Mouse (Mus musculus): ENCODE measurements around the gene Zcchc17. TPM values are rescaled to one million over a fixed set of nuclear protein-coding genes. Genes with fewer than 3 reads are reported as not detected.
A peak's percentile ranks its signal among the peaks of the same experiment; 100 is the strongest.

The Zcchc17 gene
- polyA plus RNA-seq, 1 experiment from 2014 or later: 81.9 TPM

DNA sequence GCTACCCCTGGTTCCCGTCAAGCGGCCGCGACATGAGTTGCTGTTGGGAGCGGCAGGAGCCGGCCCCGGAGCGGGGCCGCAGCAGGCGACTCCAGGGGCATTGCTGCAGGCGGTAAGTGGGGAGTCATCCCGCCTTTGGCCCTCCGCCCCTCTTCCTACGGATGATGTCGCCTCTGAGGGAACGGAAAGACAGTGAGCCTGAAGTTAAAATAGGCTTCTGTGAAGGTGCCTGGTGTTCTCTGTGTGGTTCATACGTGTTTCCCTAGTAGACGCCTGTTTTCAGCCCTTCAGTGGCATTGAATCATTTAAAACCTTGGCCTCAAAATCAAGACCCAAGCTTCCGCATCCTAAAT is 471 bp upstream of the Zcchc17 start:
- Histone ChIP-seq H3K9me3 (ENCODE audit: control insufficient read depth, low read length) (no peaks in the 10 kb centered on the region), H3K4me3 (replicated peaks; ENCODE audit: low read length) (peak overlapping the region; percentile 98), H3K9ac (replicated peaks; ENCODE audit: low read depth, low read length) (peak overlapping the region; percentile 92), H3K36me3 (ENCODE audit: control insufficient read depth, insufficient read depth) (peaks cover 14% of the 10 kb centered on the region), H3K4me2 (ENCODE audit: low read length) (peak overlapping the region; percentile 89), H3K27ac (ENCODE audit: low read length) (peak overlapping the region; percentile 78), H3K27me3 (replicated peaks; ENCODE audit: control insufficient read depth, insufficient read depth, low read length) (no peaks in the 10 kb centered on the region), H3K4me1 (replicated peaks; ENCODE audit: control insufficient read depth, insufficient read depth, low read length) (peaks cover 18% of the 10 kb centered on the region)
- whole genome bisulfite sequencing: under 1% methylated on average over 19 of the region's 19 CpGs
- ATAC-seq: no peak; the same call in 1 of the 2 replicates

DNA sequence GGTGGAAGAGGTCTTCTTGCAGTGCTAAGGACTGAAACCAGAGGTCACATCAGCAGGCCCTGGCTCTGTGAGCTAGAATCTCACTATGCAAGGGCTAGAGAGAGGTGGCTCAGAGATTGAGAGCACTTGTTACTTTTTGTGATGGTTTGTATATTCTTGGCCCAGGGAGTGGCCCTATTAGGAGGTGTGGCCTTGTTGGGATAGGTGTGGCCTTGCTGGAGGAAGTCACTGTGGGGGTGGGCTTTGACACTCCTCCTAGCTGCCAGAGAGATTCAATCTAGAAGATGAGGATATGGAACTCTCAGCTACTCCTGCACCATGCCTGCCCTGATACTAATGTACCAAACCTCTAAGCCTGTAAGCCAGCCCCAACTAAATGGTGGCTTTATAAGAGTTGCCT is 1.8 kb downstream of the Zcchc17 start:
- ATAC-seq: no peak
- H3K36me3 ChIP-seq (ENCODE audit: control insufficient read depth, insufficient read depth): peaks cover 3% of the 10 kb centered on the region
- H3K4me3 ChIP-seq (replicated peaks; ENCODE audit: low read length): no peak overlapping the region
- H3K4me1 ChIP-seq (replicated peaks; ENCODE audit: control insufficient read depth, insufficient read depth, low read length): peaks cover 18% of the 10 kb centered on the region
- H3K9me3 ChIP-seq (ENCODE audit: control insufficient read depth, low read length): no peaks in the 10 kb centered on the region
- no peaks in the 10 kb centered on the region for H3K27me3 ChIP-seq (replicated peaks; ENCODE audit: control insufficient read depth, insufficient read depth, low read length)
- no peak overlapping the region for H3K27ac ChIP-seq (ENCODE audit: low read length)
- no peak overlapping the region for H3K9ac ChIP-seq (replicated peaks; ENCODE audit: low read depth, low read length)
- no peak overlapping the region for H3K4me2 ChIP-seq (ENCODE audit: low read length)

DNA sequence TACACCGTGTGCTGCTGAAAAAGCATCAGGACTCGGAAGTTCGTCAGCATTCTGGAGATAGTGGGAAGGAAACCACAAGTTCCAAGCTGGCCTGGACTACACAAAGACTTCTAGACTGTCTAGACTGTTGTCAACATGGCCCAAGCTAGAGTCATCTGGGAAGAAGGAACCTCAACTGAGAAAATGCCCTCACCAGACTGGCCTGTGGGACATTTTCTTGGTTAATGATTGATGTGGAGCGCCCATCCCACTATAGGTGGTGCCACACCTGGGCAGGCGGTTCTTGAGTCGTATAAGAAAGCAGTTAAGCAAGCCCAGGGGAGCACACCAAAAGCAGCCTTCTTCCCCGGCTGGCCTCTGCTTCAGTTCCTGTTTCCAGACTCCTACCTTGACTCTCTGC is 7.2 kb downstream of the Zcchc17 start:
- H3K4me1 ChIP-seq (replicated peaks; ENCODE audit: control insufficient read depth, insufficient read depth, low read length): no peaks in the 10 kb centered on the region
- no peak for ATAC-seq
- no peak overlapping the region for H3K4me2 ChIP-seq (ENCODE audit: low read length)
- 95% methylated on average over 7 of the region's 7 CpGs for WGBS
- no peak overlapping the region for H3K9ac ChIP-seq (replicated peaks; ENCODE audit: low read depth, low read length)
- H3K9me3 ChIP-seq (ENCODE audit: control insufficient read depth, low read length): no peaks in the 10 kb centered on the region
- H3K36me3 ChIP-seq (ENCODE audit: control insufficient read depth, insufficient read depth): peaks cover 8% of the 10 kb centered on the region
- no peak overlapping the region for H3K4me3 ChIP-seq (replicated peaks; ENCODE audit: low read length)
- H3K27ac ChIP-seq (ENCODE audit: low read length): no peak overlapping the region
- H3K27me3 ChIP-seq (replicated peaks; ENCODE audit: control insufficient read depth, insufficient read depth, low read length): no peaks in the 10 kb centered on the region

DNA sequence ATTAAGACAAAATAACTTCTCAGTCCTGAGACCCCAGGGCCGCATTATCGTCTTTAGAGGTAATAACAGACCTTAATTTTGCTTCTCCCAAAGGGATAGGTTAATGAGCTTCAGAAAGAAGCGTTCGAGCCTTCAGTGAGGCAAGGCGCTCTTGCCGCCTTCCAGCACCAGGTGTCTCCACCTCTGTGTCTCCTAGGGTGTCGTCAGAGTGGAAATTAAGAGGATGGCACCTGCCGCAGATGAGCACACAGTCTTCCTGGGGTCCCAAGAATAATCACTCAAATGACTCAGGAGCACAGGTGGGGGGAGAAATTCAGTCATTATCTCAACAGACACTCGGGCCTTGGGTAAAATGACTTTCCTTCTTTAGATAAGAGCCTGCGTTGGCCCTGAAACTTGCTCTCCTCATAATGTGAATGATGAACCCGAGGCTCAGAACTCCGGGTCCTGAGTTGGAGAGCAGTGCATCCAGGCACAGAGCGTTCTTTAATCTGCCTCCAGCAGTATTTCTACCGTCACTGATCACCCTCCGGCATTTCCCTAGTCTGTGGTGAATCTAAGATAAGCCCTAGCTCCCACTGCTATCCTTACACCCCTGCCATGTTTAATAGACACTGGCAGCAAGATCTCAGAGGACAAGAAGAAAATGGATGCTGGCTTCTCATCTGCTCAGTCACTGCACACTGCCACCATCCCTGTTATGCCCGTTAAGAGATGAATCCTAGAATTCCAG is 8.9 kb downstream of the Zcchc17 start:
- no peaks in the 10 kb centered on the region for H3K9me3 ChIP-seq (ENCODE audit: control insufficient read depth, low read length)
- peaks cover 5% of the 10 kb centered on the region for H3K36me3 ChIP-seq (ENCODE audit: control insufficient read depth, insufficient read depth)
- no peak overlapping the region for H3K4me3 ChIP-seq (replicated peaks; ENCODE audit: low read length)
- no peak overlapping the region for H3K9ac ChIP-seq (replicated peaks; ENCODE audit: low read depth, low read length)
- H3K4me2 ChIP-seq (ENCODE audit: low read length): no peak overlapping the region
- no peak for ATAC-seq
- 86% methylated on average over 16 of the region's 16 CpGs for WGBS
- no peak overlapping the region for H3K27ac ChIP-seq (ENCODE audit: low read length)
- H3K4me1 ChIP-seq (replicated peaks; ENCODE audit: control insufficient read depth, insufficient read depth, low read length): no peaks in the 10 kb centered on the region
- no peaks in the 10 kb centered on the region for H3K27me3 ChIP-seq (replicated peaks; ENCODE audit: control insufficient read depth, insufficient read depth, low read length)

DNA sequence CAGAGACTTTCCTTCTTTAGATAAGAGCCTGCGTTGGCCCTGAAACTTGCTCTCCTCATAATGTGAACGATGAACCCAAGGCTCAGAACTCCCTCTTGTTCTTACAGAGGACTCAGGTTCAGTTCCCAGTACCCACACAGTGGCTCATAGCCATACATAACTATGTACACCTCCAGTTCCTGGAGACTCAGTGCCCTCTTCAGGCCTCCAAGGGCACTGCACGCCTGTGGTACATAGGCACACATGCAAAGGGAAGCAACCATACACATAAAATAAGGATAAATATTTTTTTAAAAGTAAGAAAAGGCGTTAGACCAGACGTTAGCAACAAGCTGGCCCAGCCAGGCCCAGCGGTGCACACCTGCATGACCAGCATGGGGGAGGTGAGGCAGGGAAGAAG is 10.1 kb downstream of the Zcchc17 start:
- Histone ChIP-seq H3K9ac (replicated peaks; ENCODE audit: low read depth, low read length) (no peak overlapping the region), H3K36me3 (ENCODE audit: control insufficient read depth, insufficient read depth) (peaks cover 5% of the 10 kb centered on the region), H3K4me2 (ENCODE audit: low read length) (no peak overlapping the region), H3K27ac (ENCODE audit: low read length) (no peak overlapping the region), H3K4me3 (replicated peaks; ENCODE audit: low read length) (no peak overlapping the region), H3K4me1 (replicated peaks; ENCODE audit: control insufficient read depth, insufficient read depth, low read length) (no peaks in the 10 kb centered on the region), H3K9me3 (ENCODE audit: control insufficient read depth, low read length) (no peaks in the 10 kb centered on the region), H3K27me3 (replicated peaks; ENCODE audit: control insufficient read depth, insufficient read depth, low read length) (no peaks in the 10 kb centered on the region)
- 92% methylated on average over 6 of the region's 6 CpGs for WGBS
- ATAC-seq: no peak

DNA sequence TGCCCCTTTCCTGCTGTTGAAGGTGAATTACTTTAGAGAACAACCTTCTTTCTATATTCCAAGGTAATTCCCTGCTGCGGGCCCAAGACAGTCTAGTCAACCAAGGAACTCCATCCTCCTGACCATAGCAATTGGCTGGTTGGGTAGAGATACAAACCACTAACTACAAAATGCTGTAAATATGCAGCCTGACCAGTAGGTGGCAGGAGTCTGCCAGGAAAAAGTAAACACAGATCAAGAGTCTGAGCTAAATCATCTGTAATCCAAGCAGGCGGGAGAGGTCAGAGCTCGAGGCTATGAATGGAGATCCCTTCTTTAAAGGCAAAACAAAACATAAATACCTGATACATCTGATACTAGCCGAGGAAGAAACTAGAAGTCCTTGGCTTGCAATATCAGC is 18.1 kb downstream of the Zcchc17 start:
- Histone ChIP-seq H3K9me3 (ENCODE audit: control insufficient read depth, low read length) (no peaks in the 10 kb centered on the region), H3K4me2 (ENCODE audit: low read length) (no peak overlapping the region), H3K4me3 (replicated peaks; ENCODE audit: low read length) (no peak overlapping the region), H3K9ac (replicated peaks; ENCODE audit: low read depth, low read length) (no peak overlapping the region), H3K36me3 (ENCODE audit: control insufficient read depth, insufficient read depth) (no peaks in the 10 kb centered on the region), H3K27ac (ENCODE audit: low read length) (no peak overlapping the region), H3K27me3 (replicated peaks; ENCODE audit: control insufficient read depth, insufficient read depth, low read length) (no peaks in the 10 kb centered on the region), H3K4me1 (replicated peaks; ENCODE audit: control insufficient read depth, insufficient read depth, low read length) (no peaks in the 10 kb centered on the region)
- WGBS: 23% methylated on average over 4 of the region's 4 CpGs
- no peak for ATAC-seq

DNA sequence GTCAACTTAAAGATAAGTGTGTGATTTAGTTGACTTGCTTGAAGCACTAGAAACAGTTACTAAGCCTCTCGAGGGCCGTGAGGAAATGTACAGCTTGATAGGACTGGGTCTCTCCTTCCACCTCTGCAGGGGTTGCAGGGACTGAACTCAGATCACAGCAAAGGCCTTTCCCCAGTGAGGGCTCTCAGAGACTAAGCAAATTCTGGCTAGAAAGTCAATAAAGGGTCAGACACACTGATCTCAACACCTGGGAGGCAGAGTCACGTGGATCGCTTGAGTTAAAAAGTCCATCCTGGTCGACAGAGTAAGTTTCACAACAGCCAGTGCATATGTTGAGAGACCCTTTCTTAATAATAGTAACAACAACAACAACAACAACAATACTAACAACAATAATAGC is 23.9 kb downstream of the Zcchc17 start:
- no peak for ATAC-seq
- WGBS: 91% methylated on average over 5 of the region's 5 CpGs

DNA sequence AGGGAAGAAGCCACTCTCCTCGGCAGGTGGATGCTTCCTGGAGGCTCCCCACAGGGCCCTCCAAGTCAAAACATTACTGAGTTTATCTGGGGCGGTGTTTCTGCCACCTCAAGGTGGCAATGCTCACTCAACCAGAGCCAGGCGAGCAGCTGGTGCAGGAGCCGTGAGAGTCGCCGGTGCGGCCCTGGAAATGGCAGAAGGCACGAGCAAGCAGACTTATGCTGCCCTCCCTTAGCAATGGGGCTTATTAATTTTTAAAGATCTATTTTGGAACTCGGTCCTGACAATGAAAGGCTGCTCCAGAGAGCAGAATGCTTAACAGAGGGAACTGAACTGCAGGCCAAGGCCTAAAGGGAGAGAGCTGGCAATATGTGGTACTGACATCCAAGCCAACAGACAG is 32.4 kb downstream of the Zcchc17 start:
- Histone ChIP-seq H3K27ac (ENCODE audit: low read length) (no peak overlapping the region), H3K9me3 (ENCODE audit: control insufficient read depth, low read length) (no peaks in the 10 kb centered on the region), H3K4me3 (replicated peaks; ENCODE audit: low read length) (no peak overlapping the region), H3K27me3 (replicated peaks; ENCODE audit: control insufficient read depth, insufficient read depth, low read length) (no peaks in the 10 kb centered on the region), H3K4me2 (ENCODE audit: low read length) (no peak overlapping the region), H3K36me3 (ENCODE audit: control insufficient read depth, insufficient read depth) (peaks cover 18% of the 10 kb centered on the region), H3K9ac (replicated peaks; ENCODE audit: low read depth, low read length) (no peak overlapping the region), H3K4me1 (replicated peaks; ENCODE audit: control insufficient read depth, insufficient read depth, low read length) (no peaks in the 10 kb centered on the region)
- 78% methylated on average over 9 of the region's 9 CpGs for WGBS
- no peak for ATAC-seq

More for the DNA sequence above, 23.9 kb downstream of the Zcchc17 start:
- H3K27me3 ChIP-seq (replicated peaks; ENCODE audit: control insufficient read depth, insufficient read depth, low read length): no peaks in the 10 kb centered on the region
- peaks cover 4% of the 10 kb centered on the region; the same call in 1 of the 2 replicates for H3K36me3 ChIP-seq (ENCODE audit: control insufficient read depth, insufficient read depth)
- H3K4me1 ChIP-seq (replicated peaks; ENCODE audit: control insufficient read depth, insufficient read depth, low read length): no peaks in the 10 kb centered on the region
- no peaks in the 10 kb centered on the region for H3K9me3 ChIP-seq (ENCODE audit: control insufficient read depth, low read length)
- H3K27ac ChIP-seq (ENCODE audit: low read length): no peak overlapping the region
- no peak overlapping the region for H3K4me3 ChIP-seq (replicated peaks; ENCODE audit: low read length)
- H3K9ac ChIP-seq (replicated peaks; ENCODE audit: low read depth, low read length): no peak overlapping the region
- no peak overlapping the region for H3K4me2 ChIP-seq (ENCODE audit: low read length)

DNA sequence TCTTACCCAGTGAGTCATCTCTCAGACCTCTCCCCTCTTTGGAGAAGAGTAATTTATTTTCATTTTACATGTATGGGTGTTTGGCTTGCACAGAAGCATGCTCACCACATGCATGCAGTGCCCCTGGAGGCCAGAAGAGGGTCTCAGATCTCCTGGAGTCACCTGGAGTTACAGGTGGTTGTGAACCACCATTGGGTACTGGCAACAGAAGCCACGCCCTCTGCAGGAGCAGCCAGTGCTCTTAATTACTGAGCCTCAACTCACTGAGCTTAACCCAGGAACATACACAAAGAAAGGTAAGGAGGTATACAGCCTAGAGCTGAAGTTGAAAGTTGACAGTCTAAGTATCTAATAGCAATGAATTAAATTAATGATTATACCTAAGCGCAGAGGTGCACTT is 34.3 kb downstream of the Zcchc17 start:
- no peak overlapping the region for H3K4me3 ChIP-seq (replicated peaks; ENCODE audit: low read length)
- H3K9me3 ChIP-seq (ENCODE audit: control insufficient read depth, low read length): no peaks in the 10 kb centered on the region
- H3K4me2 ChIP-seq (ENCODE audit: low read length): no peak overlapping the region
- H3K9ac ChIP-seq (replicated peaks; ENCODE audit: low read depth, low read length): no peak overlapping the region
- H3K27me3 ChIP-seq (replicated peaks; ENCODE audit: control insufficient read depth, insufficient read depth, low read length): no peaks in the 10 kb centered on the region
- no peak for ATAC-seq
- 96% methylated on average over 2 of the region's 2 CpGs for WGBS
- no peak overlapping the region for H3K27ac ChIP-seq (ENCODE audit: low read length)
- H3K36me3 ChIP-seq (ENCODE audit: control insufficient read depth, insufficient read depth): peaks cover 21% of the 10 kb centered on the region
- no peaks in the 10 kb centered on the region for H3K4me1 ChIP-seq (replicated peaks; ENCODE audit: control insufficient read depth, insufficient read depth, low read length)

DNA sequence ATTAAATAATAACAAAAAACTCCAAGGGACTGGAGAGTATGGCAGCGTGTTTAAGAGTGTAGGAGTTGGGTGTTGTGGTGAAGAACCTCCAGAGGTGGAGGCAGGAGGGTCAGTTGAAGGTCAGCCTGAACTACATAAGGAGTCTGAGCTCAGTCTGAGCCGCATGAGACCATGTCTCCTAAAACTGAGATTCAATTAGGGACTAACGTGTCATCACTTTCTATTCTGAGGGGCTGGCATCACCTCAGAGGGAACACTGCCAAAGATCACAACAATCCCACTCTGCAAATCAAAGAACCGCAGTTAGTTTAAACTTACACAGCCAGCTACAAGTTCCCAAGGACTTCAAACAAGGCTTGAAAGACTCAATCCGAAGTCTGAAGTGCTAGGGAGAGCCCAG is 36.1 kb downstream of the Zcchc17 start:
- Histone ChIP-seq H3K27ac (ENCODE audit: low read length) (no peak overlapping the region), H3K36me3 (ENCODE audit: control insufficient read depth, insufficient read depth) (peaks cover 21% of the 10 kb centered on the region), H3K4me1 (replicated peaks; ENCODE audit: control insufficient read depth, insufficient read depth, low read length) (no peaks in the 10 kb centered on the region), H3K4me2 (ENCODE audit: low read length) (no peak overlapping the region), H3K9me3 (ENCODE audit: control insufficient read depth, low read length) (no peaks in the 10 kb centered on the region), H3K4me3 (replicated peaks; ENCODE audit: low read length) (no peak overlapping the region), H3K27me3 (replicated peaks; ENCODE audit: control insufficient read depth, insufficient read depth, low read length) (no peaks in the 10 kb centered on the region), H3K9ac (replicated peaks; ENCODE audit: low read depth, low read length) (no peak overlapping the region)
- WGBS: 64% methylated on average over 5 of the region's 5 CpGs
- ATAC-seq: no peak
